Mouse (Mus musculus) kidney, embryonic 15.5 days (tissue): Measurements from ENCODE around the gene Tdrd5. TPM values are rescaled to one million over a fixed set of nuclear protein-coding genes. Genes with fewer than 3 reads are reported as not detected.
"Not testable (repeated sequence)": the region's sequence is repeated elsewhere in the genome, so short reads cannot be mapped to it uniquely, and the experiment has no call there.

ENCODE experiments used
- ATAC-seq: fragments of 200-750 bp; cut with Nextera tagmentation; replicated peaks from 2 replicates; pipeline ENCODE4 v1.8.0; 2017; ENCODE audit warnings: moderate TSS enrichment; ENCODE audit not compliant: low FRiP score
- H3K27ac ChIP-seq: fragments of 300-500 bp; sonication (generic); 2 replicates; pipeline ENCODE4 v1.5.1; 2015; ENCODE audit warnings: mild to moderate bottlenecking, inconsistent platforms
- H3K27me3 ChIP-seq: fragments of 300-500 bp; sonication (generic); 2 replicates; pipeline ENCODE4 v1.6.1; 2015; ENCODE audit warnings: inconsistent platforms
- H3K36me3 ChIP-seq: fragments of 300-500 bp; sonication (generic); 2 replicates; pipeline ENCODE4 v1.6.1; 2015; ENCODE audit warnings: inconsistent platforms
- H3K4me1 ChIP-seq: fragments of 300-500 bp; sonication (generic); 2 replicates; pipeline ENCODE4 v1.6.1; 2015; ENCODE audit warnings: inconsistent platforms
- H3K4me2 ChIP-seq: fragments of 300-500 bp; sonication (generic); 2 replicates; pipeline ENCODE4 v1.6.1; 2015; ENCODE audit warnings: moderate library complexity, mild to moderate bottlenecking, inconsistent platforms
- H3K4me3 ChIP-seq: fragments of 300-500 bp; sonication (generic); replicated peaks from 2 replicates; pipeline ENCODE4 v1.5.1; 2015; ENCODE audit warnings: mild to moderate bottlenecking, inconsistent platforms
- H3K9ac ChIP-seq: fragments of 300-500 bp; sonication (generic); 2 replicates; pipeline ENCODE4 v1.6.1; 2015; ENCODE audit warnings: mild to moderate bottlenecking, inconsistent platforms
- H3K9me3 ChIP-seq: fragments of 300-500 bp; sonication (generic); replicated peaks from 2 replicates; pipeline ENCODE4 v1.6.1; 2016; ENCODE audit warnings: inconsistent platforms
- WGBS: fragments of 180-500 bp; shearing (Covaris S2); methylation state at CpG from one replicate; pipeline ENCODE4 v1.1.7; 2015; ENCODE audit warnings: mixed read lengths; 5-methylcytosine and 5-hydroxymethylcytosine counted together
- polyA plus RNA-seq: library from polyadenylated mRNA; unstranded; fragments of >200 nt; fragmentation: Nextera tagmentation; extraction: Ambion mirVana; gene quantifications from 2 replicates; pipeline ENCODE4 v1.2.1, GENCODE M21; 2015

Gene Tdrd5
- polyA plus RNA-seq, 1 experiment from 2014 or later: 2.9 TPM

- H3K9me3 ChIP-seq: no peaks in the 10 kb centered on the region
- H3K27me3 ChIP-seq: no peaks in the 10 kb centered on the region
- 76% methylated on average over 9 of the region's 9 CpGs for WGBS
- no peaks in the 10 kb centered on the region for H3K4me1 ChIP-seq
- H3K4me3 ChIP-seq: no peak overlapping the region
- H3K4me2 ChIP-seq: no peak overlapping the region
- H3K9ac ChIP-seq: no peak overlapping the region
- no peak overlapping the region for H3K27ac ChIP-seq
- ATAC-seq: no peak
- no peaks in the 10 kb centered on the region for H3K36me3 ChIP-seq
These were observed 14.8 kb downstream of the Tdrd5 start for GRCm38 (mm10) chr1:156288556-156289221.

GRCm38 (mm10) chr1:156285541-156285896, 17.9 kb downstream of the Tdrd5 start:
- ATAC-seq: no peak
- WGBS: 83% methylated on average over 5 of the region's 5 CpGs

GRCm38 (mm10) chr1:156284851-156285540, 18.5 kb downstream of the Tdrd5 start:
- no peak overlapping the region for H3K27ac ChIP-seq
- H3K36me3 ChIP-seq: no peaks in the 10 kb centered on the region
- H3K4me2 ChIP-seq: no peak overlapping the region
- 43% methylated on average over 9 of the region's 9 CpGs for WGBS
- no peak overlapping the region for H3K9ac ChIP-seq
- H3K27me3 ChIP-seq: no peaks in the 10 kb centered on the region
- no peak overlapping the region for H3K4me3 ChIP-seq
- H3K4me1 ChIP-seq: no peaks in the 10 kb centered on the region
- ATAC-seq: no peak
- no peaks in the 10 kb centered on the region for H3K9me3 ChIP-seq

More at GRCm38 (mm10) chr1:156285541-156285896, 17.9 kb downstream of the Tdrd5 start:
- Histone ChIP-seq H3K4me3 (no peak overlapping the region), H3K4me2 (no peak overlapping the region), H3K36me3 (no peaks in the 10 kb centered on the region), H3K27ac (no peak overlapping the region), H3K9me3 (no peaks in the 10 kb centered on the region), H3K27me3 (no peaks in the 10 kb centered on the region), H3K9ac (no peak overlapping the region), H3K4me1 (no peaks in the 10 kb centered on the region)

- Histone ChIP-seq H3K4me3 (no peak overlapping the region), H3K36me3 (no peaks in the 10 kb centered on the region), H3K9me3 (no peaks in the 10 kb centered on the region), H3K9ac (no peak overlapping the region), H3K4me1 (no peaks in the 10 kb centered on the region), H3K27me3 (no peaks in the 10 kb centered on the region), H3K4me2 (no peak overlapping the region), H3K27ac (no peak overlapping the region)
- WGBS: 72% methylated on average over 10 of the region's 10 CpGs
- no peak for ATAC-seq
These were observed 19.3 kb downstream of the Tdrd5 start for GRCm38 (mm10) chr1:156284207-156284606.

GRCm38 (mm10) chr1:156280131-156280530, 23.3 kb downstream of the Tdrd5 start:
- no peak overlapping the region for H3K4me2 ChIP-seq
- no peaks in the 10 kb centered on the region for H3K4me1 ChIP-seq
- H3K9ac ChIP-seq: no peak overlapping the region
- H3K36me3 ChIP-seq: no peaks in the 10 kb centered on the region
- no peaks in the 10 kb centered on the region for H3K27me3 ChIP-seq
- no peaks in the 10 kb centered on the region for H3K9me3 ChIP-seq
- no peak overlapping the region for H3K27ac ChIP-seq
- WGBS: 80% methylated on average over 7 of the region's 7 CpGs
- ATAC-seq: no peak
- no peak overlapping the region for H3K4me3 ChIP-seq

GRCm38 (mm10) chr1:156273647-156274046, 29.8 kb downstream of the Tdrd5 start:
- WGBS: 64% methylated on average over 7 of the region's 7 CpGs
- no peak for ATAC-seq
- no peak overlapping the region for H3K9ac ChIP-seq

GRCm38 (mm10) chr1:156271654-156272053, 31.8 kb downstream of the Tdrd5 start:
- Histone ChIP-seq H3K27me3 (0 out of 2 replicates have a peak, but pooled peaks cover 3% of the 10 kb centered on the region), H3K4me2 (no peak overlapping the region), H3K4me1 (no peaks in the 10 kb centered on the region), H3K27ac (no peak overlapping the region), H3K9ac (no peak overlapping the region), H3K36me3 (no peaks in the 10 kb centered on the region), H3K9me3 (no peaks in the 10 kb centered on the region), H3K4me3 (no peak overlapping the region)
- 69% methylated on average over 5 of the region's 5 CpGs for WGBS
- no peak for ATAC-seq

More at GRCm38 (mm10) chr1:156273647-156274046, 29.8 kb downstream of the Tdrd5 start:
- Histone ChIP-seq H3K27ac (no peak overlapping the region), H3K36me3 (no peaks in the 10 kb centered on the region), H3K27me3 (no peaks in the 10 kb centered on the region), H3K4me3 (no peak overlapping the region), H3K9me3 (no peaks in the 10 kb centered on the region), H3K4me2 (no peak overlapping the region), H3K4me1 (no peaks in the 10 kb centered on the region)

GRCm38 (mm10) chr1:156270471-156270870, 33.0 kb downstream of the Tdrd5 start:
- Histone ChIP-seq H3K4me3 (no peak overlapping the region), H3K4me2 (no peak overlapping the region), H3K9ac (no peak overlapping the region), H3K27me3 (0 out of 2 replicates have a peak, but pooled peaks cover 3% of the 10 kb centered on the region), H3K9me3 (no peaks in the 10 kb centered on the region), H3K36me3 (no peaks in the 10 kb centered on the region), H3K4me1 (no peaks in the 10 kb centered on the region), H3K27ac (no peak overlapping the region)
- no peak for ATAC-seq
- WGBS: 77% methylated on average over 9 of the region's 9 CpGs

GRCm38 (mm10) chr1:156268546-156268945, 34.9 kb downstream of the Tdrd5 start:
- H3K4me1 ChIP-seq, H3K36me3 ChIP-seq, H3K27me3 ChIP-seq, H3K9ac ChIP-seq, ATAC-seq, H3K4me3 ChIP-seq, H3K9me3 ChIP-seq, H3K4me2 ChIP-seq: not testable (repeated sequence)
- H3K27ac ChIP-seq: 0 out of 2 replicates have a peak overlapping the region, but pooled peaks have one; percentile 2
- 42% methylated on average over 3 of the region's 3 CpGs for WGBS

- Histone ChIP-seq H3K4me3 (no peak overlapping the region), H3K27ac (no peak overlapping the region), H3K27me3 (peaks cover 6% of the 10 kb centered on the region; the same call in 1 of the 2 replicates), H3K4me1 (no peaks in the 10 kb centered on the region), H3K4me2 (no peak overlapping the region), H3K9me3 (no peaks in the 10 kb centered on the region), H3K36me3 (no peaks in the 10 kb centered on the region), H3K9ac (no peak overlapping the region)
- ATAC-seq: no peak
- WGBS: 87% methylated on average over 8 of the region's 8 CpGs
These were observed 39.5 kb downstream of the Tdrd5 start for GRCm38 (mm10) chr1:156263946-156264345.

- 50% methylated on average over 2 of the region's 2 CpGs for WGBS
- 0 out of 2 replicates have a peak, but pooled peaks have one; percentile 43 for ATAC-seq
- no peak overlapping the region for H3K4me3 ChIP-seq
These were observed 40.1 kb downstream of the Tdrd5 start for GRCm38 (mm10) chr1:156263352-156263751.

GRCm38 (mm10) chr1:156254866-156255265, 48.6 kb downstream of the Tdrd5 start:
- Histone ChIP-seq H3K36me3 (no peaks in the 10 kb centered on the region), H3K4me3 (no peak overlapping the region), H3K4me1 (no peaks in the 10 kb centered on the region), H3K9ac (no peak overlapping the region), H3K9me3 (no peaks in the 10 kb centered on the region), H3K27ac (no peak overlapping the region), H3K4me2 (no peak overlapping the region), H3K27me3 (no peaks in the 10 kb centered on the region)
- no peak for ATAC-seq
- 75% methylated on average over 4 of the region's 4 CpGs for WGBS

More at GRCm38 (mm10) chr1:156263352-156263751, 40.1 kb downstream of the Tdrd5 start:
- Histone ChIP-seq H3K27ac (no peak overlapping the region), H3K4me1 (no peaks in the 10 kb centered on the region), H3K4me2 (no peak overlapping the region), H3K36me3 (no peaks in the 10 kb centered on the region), H3K9me3 (no peaks in the 10 kb centered on the region), H3K9ac (no peak overlapping the region), H3K27me3 (peaks cover 6% of the 10 kb centered on the region; the same call in 1 of the 2 replicates)
